Mouse (Mus musculus) megakaryocyte, embryonic 14.5 days (primary cell): ENCODE data around the gene Trim65. TPM values are rescaled to one million over a fixed set of nuclear protein-coding genes. Genes with fewer than 3 reads are reported as not detected.

ENCODE experiments used
- H3K27me3 ChIP-seq: replicated peaks from 2 replicates; pipeline ENCODE3; 2012; ENCODE audit warnings: inconsistent platforms
- H3K36me3 ChIP-seq: replicated peaks from 2 replicates; pipeline ENCODE3; 2012; ENCODE audit warnings: low read length, inconsistent platforms, mixed read lengths
- H3K4me1 ChIP-seq: 2 replicates; pipeline ENCODE4 v1.6.1; 2012; ENCODE audit warnings: inconsistent platforms
- H3K4me3 ChIP-seq: replicated peaks from 2 replicates; pipeline ENCODE3; 2012; ENCODE audit warnings: moderate library complexity, mild to moderate bottlenecking, inconsistent platforms
- H3K9me3 ChIP-seq: 2 replicates; pipeline ENCODE4 v1.6.1; 2012; ENCODE audit warnings: inconsistent platforms
- FLI1 ChIP-seq: IDR thresholded peaks from 2 replicates; pipeline ENCODE4 v1.6.1; 2012; ENCODE audit warnings: low read length, inconsistent platforms, mixed read lengths
- GATA1 ChIP-seq: IDR thresholded peaks from 3 replicates; pipeline ENCODE4 v1.6.1; 2012; ENCODE audit warnings: mixed read lengths, low read length, inconsistent platforms, borderline replicate concordance
- polyA plus RNA-seq: library from polyadenylated mRNA; stranded (reverse); fragments of >175 nt; gene quantifications from 2 replicates; pipeline ENCODE4 v1.2.3, GENCODE M21; 2012; ENCODE audit warnings: low replicate concordance; ENCODE audit not compliant: insufficient read depth

Gene Trim65
- polyA plus RNA-seq, 1 experiment, result 3.0 TPM

DNA sequence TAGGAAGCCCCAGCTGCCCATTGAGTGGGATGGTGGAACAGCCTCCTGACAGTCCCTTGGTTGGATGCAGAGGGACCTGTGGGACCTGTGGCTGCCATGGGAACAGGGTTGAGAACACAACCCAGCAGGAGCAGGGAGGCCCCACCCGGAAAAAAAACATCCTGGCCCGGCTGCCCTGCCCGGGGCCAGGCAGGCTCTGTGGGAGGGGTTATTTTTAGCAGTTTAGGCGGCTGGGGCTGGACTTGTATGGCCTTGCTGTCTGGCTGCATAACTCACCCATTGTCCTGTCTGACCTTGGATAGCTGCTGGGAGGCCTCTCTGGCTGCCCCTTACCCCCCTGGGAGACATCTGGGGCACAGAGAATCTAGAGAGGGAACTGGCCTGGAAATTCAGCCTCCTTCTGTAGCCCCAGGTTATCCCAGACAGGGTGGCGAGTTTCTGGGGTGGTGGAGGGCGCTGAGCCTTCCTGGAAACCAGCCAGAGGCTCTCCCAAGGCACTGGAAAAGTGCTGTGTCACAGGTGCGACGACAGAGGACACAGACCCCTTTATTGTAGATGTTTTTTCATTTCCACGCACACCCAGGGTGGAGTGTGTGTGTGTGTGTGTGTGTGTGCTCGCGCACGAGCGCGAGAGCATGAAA lies 26.8 kb downstream of the Trim65 start:
- Histone ChIP-seq H3K4me3 (peak overlapping the region; percentile 80), H3K4me1 (peaks cover 100% of the 10 kb centered on the region), H3K36me3 (peaks cover 38% of the 10 kb centered on the region), H3K27me3 (peaks cover 5% of the 10 kb centered on the region), H3K9me3 (no peaks in the 10 kb centered on the region)
- TF ChIP-seq FLI1 (no peak), GATA1 (no peak)

DNA sequence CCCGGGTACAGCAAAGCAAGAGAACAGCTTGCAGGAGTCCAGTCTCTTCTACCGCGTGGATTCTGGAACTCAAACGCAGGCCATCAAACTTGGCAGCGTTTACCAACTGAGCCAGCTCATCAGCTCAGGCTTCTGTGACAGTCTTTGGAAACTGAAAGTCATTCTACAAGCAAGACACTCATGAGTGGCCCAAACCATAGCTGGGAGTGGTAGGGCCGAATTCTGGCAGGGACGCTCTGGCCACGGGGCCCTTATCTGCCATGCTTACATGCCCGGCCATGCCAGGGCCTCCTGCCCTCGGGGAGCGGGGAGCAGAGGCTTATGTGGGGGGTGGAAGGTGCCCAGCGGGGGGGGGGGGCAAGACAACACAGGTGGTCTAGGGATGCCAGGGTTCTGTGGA lies 27.4 kb downstream of the Trim65 start:
- no peaks in the 10 kb centered on the region for H3K9me3 ChIP-seq
- peaks cover 1% of the 10 kb centered on the region for H3K27me3 ChIP-seq
- no peak for TF ChIP-seq GATA1
- TF ChIP-seq FLI1, result no peak
- peaks cover 100% of the 10 kb centered on the region for H3K4me1 ChIP-seq
- peaks cover 41% of the 10 kb centered on the region for H3K36me3 ChIP-seq
- H3K4me3 ChIP-seq, result peak overlapping the region; percentile 74

DNA sequence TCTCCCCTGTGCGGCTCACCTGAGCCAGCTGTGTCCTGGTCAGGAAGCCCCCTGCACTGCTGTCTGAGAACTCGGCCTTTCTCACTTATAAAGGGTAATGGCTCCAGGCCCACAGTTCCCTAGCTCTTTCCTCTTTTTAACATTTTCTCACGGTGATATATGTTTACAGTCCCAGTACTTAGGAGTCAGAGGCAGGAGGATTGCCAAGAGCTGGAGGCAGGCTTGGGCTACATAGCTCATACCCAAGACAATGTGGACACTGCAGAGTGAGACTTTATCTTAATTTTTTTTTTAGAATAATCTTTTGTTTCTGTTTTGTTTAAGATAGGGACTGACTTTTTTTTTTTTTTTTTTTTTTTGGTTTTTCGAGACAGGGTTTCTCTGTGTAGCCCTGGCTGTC lies 28.5 kb downstream of the Trim65 start:
- no peaks in the 10 kb centered on the region for H3K27me3 ChIP-seq
- peaks cover 98% of the 10 kb centered on the region for H3K4me1 ChIP-seq

DNA sequence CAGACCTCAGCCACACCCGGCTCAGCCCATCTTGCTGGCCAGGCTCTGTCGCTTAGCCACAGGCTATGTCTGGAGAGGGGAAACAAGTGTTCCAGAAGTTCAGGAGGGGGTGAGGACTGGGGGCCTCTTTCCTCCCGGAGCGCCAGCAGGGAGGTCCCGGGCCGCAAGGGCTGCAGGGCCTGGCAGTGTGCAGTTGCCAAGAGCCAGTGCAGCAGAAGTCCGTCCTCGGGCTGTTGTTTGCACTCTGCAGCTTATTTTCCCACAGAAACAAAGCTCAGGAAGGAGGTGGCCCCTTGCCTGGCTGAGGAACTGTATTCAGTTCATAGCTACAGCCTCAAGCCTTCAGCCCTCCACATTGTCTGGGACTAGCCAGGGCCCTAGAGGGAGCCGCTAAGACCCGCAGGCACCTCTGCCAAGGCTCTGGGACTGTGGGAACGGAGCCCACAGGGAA lies 29.0 kb downstream of the Trim65 start:
- TF ChIP-seq GATA1 (no peak), FLI1 (no peak)
- H3K27me3 ChIP-seq, result no peaks in the 10 kb centered on the region
- peak overlapping the region; percentile 66 for H3K4me3 ChIP-seq
- H3K4me1 ChIP-seq, result peaks cover 95% of the 10 kb centered on the region
- peaks cover 26% of the 10 kb centered on the region for H3K36me3 ChIP-seq
- no peaks in the 10 kb centered on the region for H3K9me3 ChIP-seq

More for the DNA sequence above, 28.5 kb downstream of the Trim65 start:
- no peaks in the 10 kb centered on the region for H3K9me3 ChIP-seq
- H3K36me3 ChIP-seq, result peaks cover 31% of the 10 kb centered on the region
- H3K4me3 ChIP-seq, result no peak overlapping the region
- TF ChIP-seq FLI1 (no peak), GATA1 (no peak)

DNA sequence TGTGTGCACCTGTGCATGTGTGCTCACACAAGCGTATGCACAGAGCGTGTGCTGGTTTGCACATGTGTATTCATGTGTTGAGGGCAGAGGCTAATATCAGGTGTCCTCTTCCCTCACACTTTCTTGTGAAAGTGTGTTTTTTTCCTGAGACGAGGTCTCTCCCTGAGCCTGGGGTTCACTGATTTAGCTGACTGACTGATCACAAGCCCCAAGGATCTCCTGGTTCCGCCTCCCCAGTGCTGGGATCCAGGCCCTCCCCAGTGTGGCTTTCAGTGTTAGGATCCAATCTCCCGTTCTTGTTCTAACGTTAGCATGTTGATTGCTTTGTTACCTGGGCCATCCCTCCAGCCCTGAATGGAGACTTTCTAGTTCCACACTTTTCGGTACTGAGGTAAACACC lies 30.1 kb downstream of the Trim65 start:
- peak overlapping the region; percentile 33 for H3K4me3 ChIP-seq
- peaks cover 92% of the 10 kb centered on the region for H3K4me1 ChIP-seq
- peaks cover 4% of the 10 kb centered on the region; the same call in 1 of the 2 replicates for H3K9me3 ChIP-seq
- no peaks in the 10 kb centered on the region for H3K27me3 ChIP-seq
- TF ChIP-seq GATA1 (no peak), FLI1 (no peak)
- H3K36me3 ChIP-seq, result peaks cover 21% of the 10 kb centered on the region

DNA sequence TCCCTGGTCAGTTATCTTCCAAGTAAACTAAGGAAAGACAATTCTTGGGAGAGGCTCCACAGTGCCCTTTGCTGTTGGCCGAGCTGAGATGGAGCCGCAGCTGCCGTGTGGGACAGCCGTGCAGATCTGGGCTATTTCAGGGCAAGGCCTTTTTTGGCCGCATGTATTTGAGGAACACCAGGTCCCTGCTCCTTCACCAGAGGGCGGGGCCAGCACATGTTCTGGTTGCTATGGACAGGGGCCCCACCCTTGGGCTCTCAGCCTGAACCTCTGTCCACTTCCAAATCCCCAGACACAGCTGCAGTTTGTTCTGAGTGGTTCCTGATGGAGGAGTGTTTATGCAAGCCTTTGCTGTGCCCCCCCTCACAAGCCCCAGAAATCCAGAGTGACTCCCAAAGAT lies 30.5 kb downstream of the Trim65 start:
- no peaks in the 10 kb centered on the region for H3K27me3 ChIP-seq
- peaks cover 17% of the 10 kb centered on the region for H3K36me3 ChIP-seq
- H3K9me3 ChIP-seq, result peaks cover 4% of the 10 kb centered on the region; the same call in 1 of the 2 replicates
- TF ChIP-seq FLI1 (no peak), GATA1 (no peak)
- no peak overlapping the region for H3K4me3 ChIP-seq
- H3K4me1 ChIP-seq, result peaks cover 90% of the 10 kb centered on the region

DNA sequence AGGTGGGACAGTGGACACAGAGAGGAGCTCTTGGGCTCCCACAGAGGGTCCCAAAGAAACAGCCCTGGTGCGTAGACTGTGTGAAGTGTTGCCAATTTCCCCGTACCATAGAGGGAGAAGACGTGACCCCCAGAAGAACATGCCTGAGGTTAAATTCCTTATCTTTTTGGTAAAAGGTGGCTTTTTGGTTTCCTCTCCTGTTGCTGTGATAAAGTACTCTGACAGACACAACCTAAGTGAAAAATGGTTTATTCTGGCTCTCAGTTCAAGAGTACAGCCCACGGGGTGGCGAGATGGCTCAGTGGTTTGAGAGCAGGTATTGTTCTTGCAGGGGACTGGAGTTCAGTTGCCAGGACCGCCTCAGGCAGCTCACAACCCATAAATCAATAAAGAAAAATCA lies 31.5 kb downstream of the Trim65 start:
- H3K27me3 ChIP-seq, result no peaks in the 10 kb centered on the region
- TF ChIP-seq GATA1 (no peak), FLI1 (no peak)
- H3K9me3 ChIP-seq, result peaks cover 4% of the 10 kb centered on the region; the same call in 1 of the 2 replicates
- peaks cover 90% of the 10 kb centered on the region for H3K4me1 ChIP-seq
- peaks cover 16% of the 10 kb centered on the region for H3K36me3 ChIP-seq
- H3K4me3 ChIP-seq, result no peak overlapping the region

DNA sequence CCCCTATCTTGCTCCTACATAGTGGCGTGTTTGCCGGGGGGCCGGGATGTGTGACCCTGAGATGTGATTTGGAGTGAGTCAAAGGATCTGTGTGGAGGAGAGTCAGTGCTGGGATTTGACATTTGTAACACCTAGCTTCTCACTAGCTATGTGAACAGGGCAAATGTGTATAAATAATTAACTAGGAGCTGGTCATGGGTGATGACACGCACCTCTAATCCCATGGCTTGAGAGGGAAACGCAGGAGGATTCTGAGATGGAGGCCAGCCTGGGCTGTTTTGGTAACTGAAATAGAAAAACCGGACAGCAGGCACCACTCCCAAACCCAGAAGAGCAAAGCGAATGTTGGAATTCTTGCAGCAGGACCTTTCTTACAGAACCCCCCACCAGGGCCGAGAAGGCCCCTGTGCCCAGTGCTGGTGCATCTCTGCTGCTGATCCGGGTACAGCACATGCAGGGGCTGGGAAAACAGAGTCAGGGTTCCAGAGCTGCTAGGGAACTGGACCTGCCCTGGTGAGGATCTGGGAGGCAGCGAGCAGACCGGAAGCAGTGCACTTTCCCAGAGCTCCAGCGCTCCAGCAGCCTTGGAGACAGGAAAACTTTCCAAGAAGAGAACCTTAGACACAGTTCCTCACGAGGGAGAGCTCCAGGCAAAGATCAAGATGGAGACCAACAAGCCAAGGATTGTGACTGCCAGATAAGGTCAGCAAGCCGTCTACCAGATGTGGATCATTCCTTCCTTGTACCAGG lies 32.0 kb downstream of the Trim65 start:
- Histone ChIP-seq H3K36me3 (peaks cover 16% of the 10 kb centered on the region), H3K4me3 (no peak overlapping the region), H3K9me3 (peaks cover 4% of the 10 kb centered on the region; the same call in 1 of the 2 replicates)

DNA sequence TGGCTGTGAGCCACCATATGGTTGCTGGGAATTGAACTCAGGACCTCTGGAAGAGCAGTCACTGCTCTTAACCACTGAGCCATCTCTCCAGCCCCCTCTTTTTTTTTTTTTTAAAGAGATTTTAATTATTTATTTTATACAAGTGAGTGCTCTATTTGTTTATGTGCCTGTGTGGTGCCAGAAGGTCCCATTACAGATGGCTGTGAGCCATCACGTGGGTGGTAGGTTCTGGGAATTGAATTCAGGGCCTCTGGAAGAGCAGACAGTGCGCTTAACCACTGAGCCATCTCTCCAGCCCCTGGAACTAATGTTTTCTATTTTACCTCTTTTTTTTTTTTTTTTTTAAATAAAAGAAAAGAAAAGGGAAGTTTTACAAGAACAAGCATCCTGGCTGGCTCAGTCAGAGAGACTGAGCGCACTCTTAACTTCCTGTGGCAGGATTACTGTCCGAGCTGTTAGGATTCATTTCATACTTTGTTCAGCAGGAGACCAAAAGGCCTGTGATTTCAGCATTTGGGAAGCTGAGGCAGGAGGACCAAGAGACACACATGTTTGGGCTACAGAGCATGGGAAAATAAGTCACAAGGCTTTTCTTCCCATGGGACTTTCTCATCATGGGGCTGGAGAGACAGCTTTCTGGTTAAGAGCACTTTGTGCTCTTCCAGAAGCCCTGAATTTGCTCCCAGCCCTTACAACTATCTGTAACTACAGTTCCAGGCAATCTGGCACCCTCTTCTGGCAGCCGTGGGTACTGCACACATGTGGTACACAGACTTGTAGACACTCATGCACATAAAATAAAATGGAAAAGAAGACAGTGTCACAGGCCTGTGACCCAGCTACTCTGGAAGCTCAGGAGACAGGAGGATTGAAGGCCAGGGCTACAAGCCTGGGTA lies 34.5 kb downstream of the Trim65 start:
- peaks cover 4% of the 10 kb centered on the region; the same call in 1 of the 2 replicates for H3K9me3 ChIP-seq
- H3K27me3 ChIP-seq, result no peaks in the 10 kb centered on the region
- no peak overlapping the region for H3K4me3 ChIP-seq
- TF ChIP-seq GATA1, result no peak
- TF ChIP-seq FLI1, result no peak
- H3K36me3 ChIP-seq, result peaks cover 20% of the 10 kb centered on the region
- peaks cover 89% of the 10 kb centered on the region for H3K4me1 ChIP-seq

More for the DNA sequence above, 32.0 kb downstream of the Trim65 start:
- TF ChIP-seq GATA1, result no peak
- no peak for TF ChIP-seq FLI1
- Histone ChIP-seq H3K27me3 (no peaks in the 10 kb centered on the region), H3K4me1 (peaks cover 89% of the 10 kb centered on the region)
